Mouse (Mus musculus) lung, postnatal 36 days (tissue): ENCODE results near the gene Zrsr1.

ENCODE experiments used
- DNase-seq: peaks from one replicate; pipeline ENCODE4 v3.0.0; 2022; ENCODE audit warnings: mixed read lengths

Zrsr1 gene

GRCm38 (mm10) chr11:22971835-22972709 is at the start of gene Zrsr1:
TSS of gene Zrsr1 (plus strand) at chr11:22972005.
- peak; percentile 89 for DNase-seq

- no peak for DNase-seq
Measured at GRCm38 (mm10) chr11:22922546-22922945, 49.3 kb upstream of the Zrsr1 start.

DNA sequence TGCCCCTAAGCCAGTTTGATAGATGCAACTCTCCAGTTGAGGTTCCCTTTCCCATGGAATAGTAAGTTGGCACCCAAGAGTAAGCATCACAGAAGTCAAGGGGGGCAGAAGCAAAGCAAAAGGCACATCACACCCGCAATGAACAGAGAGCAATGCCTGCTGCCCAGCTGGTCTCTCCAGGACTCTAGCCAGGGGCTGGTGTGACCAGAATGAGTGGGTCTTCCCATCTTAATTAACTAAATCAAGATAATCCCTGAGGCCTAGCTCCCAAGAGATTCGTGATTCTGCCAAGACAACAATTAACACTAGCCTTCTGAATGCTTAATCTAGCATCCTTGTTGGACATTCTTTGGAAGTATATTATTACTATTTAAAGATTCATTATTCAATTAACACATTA is 48.2 kb upstream of the Zrsr1 start:
- DNase-seq: no peak

- no peak for DNase-seq
Measured at GRCm38 (mm10) chr11:22928586-22929169, 43.1 kb upstream of the Zrsr1 start.

GRCm38 (mm10) chr11:22930129-22930528 is 41.7 kb upstream of the Zrsr1 start:
- no peak for DNase-seq

- DNase-seq: no peak
Measured at GRCm38 (mm10) chr11:22931320-22931905, 40.4 kb upstream of the Zrsr1 start.

DNA sequence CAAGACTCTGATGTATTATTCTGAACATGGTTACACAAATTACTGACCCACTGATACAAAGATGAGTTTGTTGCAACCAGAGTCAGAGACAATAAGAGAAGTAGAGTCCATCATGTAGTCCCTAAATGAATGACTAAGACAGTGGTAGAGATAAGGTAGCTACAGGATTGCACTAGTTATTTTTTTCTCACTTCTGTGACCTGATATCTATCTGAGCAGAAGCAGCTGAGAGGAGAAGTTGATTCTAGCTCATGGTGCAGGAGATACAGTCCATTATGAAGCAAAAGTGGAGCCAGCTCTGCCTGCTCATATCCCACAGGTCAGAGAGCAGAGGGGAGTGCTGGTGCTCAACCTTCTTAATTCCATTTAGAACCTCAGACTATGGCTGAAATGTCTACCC is 39.6 kb upstream of the Zrsr1 start:
- no peak for DNase-seq

GRCm38 (mm10) chr11:22936446-22937125 is 35.2 kb upstream of the Zrsr1 start:
- DNase-seq: no peak

- no peak for DNase-seq
Measured at GRCm38 (mm10) chr11:22937716-22938316, 34.0 kb upstream of the Zrsr1 start.

DNA sequence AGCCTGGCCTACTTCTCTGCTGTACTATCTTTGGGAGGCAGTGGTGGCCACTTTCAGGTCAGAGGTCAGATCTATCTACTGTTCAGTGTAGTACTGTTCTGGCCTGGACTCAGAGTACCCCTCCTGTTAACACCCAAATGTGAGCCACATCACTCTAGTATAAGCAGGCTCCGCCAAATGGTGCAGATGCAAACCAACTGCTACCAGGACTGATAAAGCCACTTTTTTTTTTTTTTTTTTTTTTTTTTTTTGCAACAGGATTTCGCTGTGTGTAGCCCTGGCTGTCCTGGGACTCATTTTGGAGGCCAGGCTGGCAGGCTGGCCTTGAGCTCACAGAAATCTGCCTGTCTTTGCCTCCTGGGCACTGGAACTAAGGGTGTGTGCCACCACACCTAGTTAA is 32.8 kb upstream of the Zrsr1 start:
- DNase-seq: no peak

GRCm38 (mm10) chr11:22949101-22949500 is 22.7 kb upstream of the Zrsr1 start:
- DNase-seq: no peak

- DNase-seq: no peak
Measured at GRCm38 (mm10) chr11:22950131-22950530, 21.7 kb upstream of the Zrsr1 start.

DNA sequence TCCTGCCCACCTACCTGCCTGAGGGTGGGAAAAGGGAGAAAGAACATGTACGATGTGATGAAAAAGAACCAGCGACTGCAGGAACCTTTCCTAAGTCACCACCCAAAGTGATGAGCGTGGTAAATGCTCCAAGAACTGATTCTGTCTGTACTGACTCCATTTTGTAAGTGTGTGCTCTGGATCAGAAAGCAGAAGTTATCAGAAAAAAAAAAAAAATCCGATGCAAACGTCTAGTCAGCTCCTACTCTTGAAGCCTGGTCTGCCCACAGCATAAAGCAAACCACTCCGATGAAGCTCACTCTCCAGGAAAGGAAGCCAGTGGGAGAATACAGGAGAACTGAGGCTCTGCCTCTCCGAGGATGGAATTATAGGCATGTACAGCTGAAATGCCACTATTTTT is 19.1 kb upstream of the Zrsr1 start:
- no peak for DNase-seq

GRCm38 (mm10) chr11:22956346-22956745 is 15.5 kb upstream of the Zrsr1 start:
- no peak for DNase-seq

- DNase-seq: peak; percentile 80
Measured at GRCm38 (mm10) chr11:22956830-22957229, 15.0 kb upstream of the Zrsr1 start.

- DNase-seq: peak; percentile 40
Measured at GRCm38 (mm10) chr11:22957791-22958374, 13.9 kb upstream of the Zrsr1 start.

DNA sequence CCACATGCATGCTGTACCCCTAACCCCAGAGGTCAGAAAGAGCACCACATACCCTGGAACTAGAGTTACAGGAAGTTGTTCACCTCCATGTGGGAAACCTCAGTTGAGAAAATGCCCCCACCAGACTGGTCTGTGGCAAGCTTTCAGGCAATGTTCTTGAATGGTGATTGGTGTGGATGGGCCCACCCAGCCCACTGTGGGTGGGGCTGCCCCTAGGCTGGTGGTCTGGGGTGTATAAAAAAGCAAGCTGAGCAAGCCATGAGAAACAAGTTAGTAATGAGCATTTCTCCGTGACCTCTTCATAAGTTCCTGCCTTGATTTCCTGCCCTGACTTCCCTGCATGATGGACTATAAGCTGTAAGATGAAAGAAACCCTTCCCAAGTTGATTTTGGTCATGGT is 9.7 kb upstream of the Zrsr1 start:
- DNase-seq: no peak

- DNase-seq: peak; percentile 16
Measured at GRCm38 (mm10) chr11:22964401-22964800, 7.4 kb upstream of the Zrsr1 start.

- peak; percentile 15 for DNase-seq
Measured at GRCm38 (mm10) chr11:22965503-22965902, 6.3 kb upstream of the Zrsr1 start.

- DNase-seq: peak; percentile 46
Measured at GRCm38 (mm10) chr11:22969486-22969885, 2.3 kb upstream of the Zrsr1 start.

- DNase-seq: no peak
Measured at GRCm38 (mm10) chr11:22970546-22970945, 1.3 kb upstream of the Zrsr1 start.

GRCm38 (mm10) chr11:22972746-22973526 is 1.1 kb downstream of the Zrsr1 start:
- DNase-seq: peak; percentile 94
